Mouse (Mus musculus) frontal cortex, adult 2 months (tissue): ENCODE measurements at regions not wholly inside any gene's neighbourhood (a gene's known extent, or its start where the extent isn't known, plus 50 kb on each side); places are given as distances from the start of the nearest gene placed in this dataset.

Experiments used
- DNase-seq, 2 experiments: peaks; one replicate each; pipeline ENCODE4 v3.0.0; 2022; ENCODE audit warnings: low spot score in 1 of 2; ENCODE audit errors: extremely low spot score in 1 of 2

GRCm38 (mm10) chr13:68372631-68373030, 209.3 kb downstream of the Mtrr start:
- DNase-seq = peak in 1 of 2 experiments; percentile 59
